16 mouse cellular contexts compared by ENCODE assay signal in genomic region chr7:65513451-65514179, GRCm38 (mm10). TPM values are rescaled to one million over a fixed set of nuclear protein-coding genes. Genes with fewer than 3 reads are reported as not detected.
DNase-seq lines count a peak whose midpoint lies in the region; ATAC-seq lines count a peak whose summit lies in the region.
"Had no signal": no experiment of that assay in that cellular context is flagged by ENCODE, and none has a peak within 500 bp of the region (broad histone marks: within the 10 kb centered on the region; RNA-seq: fewer than 3 reads in every experiment).

No protein-coding gene starts in this region.

- no peak overlapping the region for H3K9ac ChIP-seq in kidney, embryonic 15.5 days
- H3K9ac ChIP-seq: liver, embryonic 12.5 days had no signal

- intact Hi-C loops in heart, postnatal 25 days (cut with DNase I), result no loop called here

- H3K4me2 ChIP-seq in kidney, embryonic 15.5 days, result no peak overlapping the region
- H3K4me2 ChIP-seq: liver, embryonic 12.5 days had no signal

- no peak overlapping the region for H3K4me3 ChIP-seq in kidney, embryonic 15.5 days (replicated peaks)
- H3K4me3 ChIP-seq: erythroblast, embryonic 14.5 days; liver, embryonic 12.5 days; myocyte had no signal

- 0 out of 2 replicates have a peak, but pooled peaks have one; percentile 58 for ATAC-seq in kidney, embryonic 15.5 days (replicated peaks; ENCODE audit: low FRiP score)
- ATAC-seq: activated CD4-positive, CD25-positive, alpha-beta regulatory T cell, adult 4 months; liver, embryonic 12.5 days had no signal

- H3K27ac ChIP-seq in kidney, embryonic 15.5 days, result no peak overlapping the region
- H3K27ac ChIP-seq: liver, embryonic 12.5 days had no signal

- DNase-seq in adrenal gland, postnatal 14 days, result peak; percentile 37
- DNase-seq in adrenal gland, adult 18-20 months (ENCODE audit: low spot score in 2 of 2), result no peak
- no peak for DNase-seq in kidney, adult 8-10 months
- DNase-seq in cerebellum, postnatal 25 days, result peak; percentile 49 to 66
- peak; percentile 30 for DNase-seq in neural tube, embryonic 10.5 days (ENCODE audit: extremely low spot score, low spot score)
- no peak for DNase-seq in heart, postnatal 25 days (ENCODE audit: low spot score)
- DNase-seq in urinary bladder, postnatal 14 days (ENCODE audit: low spot score), result no peak
- DNase-seq: gastrocnemius, postnatal 36 days; heart, postnatal 36 days; lung, postnatal 36 days had no signal

- WGBS in kidney, embryonic 15.5 days, result 32% methylated on average over 10 of the region's 10 CpGs

- H3K27me3 ChIP-seq in kidney, embryonic 15.5 days, result no peaks in the 10 kb centered on the region
- H3K27me3 ChIP-seq: liver, embryonic 12.5 days had no signal

- H3K4me1 ChIP-seq in kidney, embryonic 15.5 days, result peaks cover 4% of the 10 kb centered on the region; the same call in 1 of the 2 replicates
- H3K4me1 ChIP-seq: liver, embryonic 12.5 days had no signal

- H3K9me3 ChIP-seq in kidney, embryonic 15.5 days (replicated peaks), result no peaks in the 10 kb centered on the region
- H3K9me3 ChIP-seq: G1E; liver, embryonic 12.5 days had no signal

- no peaks in the 10 kb centered on the region for H3K36me3 ChIP-seq in kidney, embryonic 15.5 days
- H3K36me3 ChIP-seq: G1E; liver, embryonic 12.5 days had no signal

RNA-seq across cellular contexts. Expression of gene Tjp1, which starts 14.0 kb away (rescaled TPM):
- 96.7 and 105 TPM in 2 replicates for total RNA-seq in adrenal gland, postnatal 14 days (2021)
- 10 to 100 TPM; 62.4 to 78.5 TPM for total RNA-seq in adrenal gland, adult 18-20 months (2021)
- 29.9 and 31.2 TPM in 2 replicates for polyA plus RNA-seq in kidney, embryonic 15.5 days (2015; fragmentation: Nextera tagmentation; extraction: Ambion mirVana)
- total RNA-seq in heart, postnatal 25 days (2021), result 100 to 1,000 TPM; 110 to 134 TPM
- polyA plus RNA-seq: activated CD4-positive, CD25-positive, alpha-beta regulatory T cell, adult 4 months had no signal

Comparison
In these comparisons a context has a peak if more than half of its experiments do, and no peak if none do; other contexts are left out.
1. DNase-seq: peak in adrenal gland, postnatal 14 days (single experiment), cerebellum, postnatal 25 days (2 of 2) and neural tube, embryonic 10.5 days (single experiment); none in adrenal gland, adult 18-20 months (0 of 2), kidney, adult 8-10 months (0 of 2), heart, postnatal 25 days (single experiment) and urinary bladder, postnatal 14 days (single experiment).